Mouse (Mus musculus): Measurements from ENCODE around the gene Hist1h3h. TPM values are rescaled to one million over a fixed set of nuclear protein-coding genes. Genes with fewer than 3 reads are reported as not detected.

Hist1h3h gene
- polyA plus RNA-seq, 1 experiment from 2014 or later, result 1.1 TPM

GRCm38 (mm10) chr13:21755707-21756106 is 38.2 kb downstream of the Hist1h3h start:
- no peak overlapping the region for H3K27ac ChIP-seq
- H3K4me2 ChIP-seq, result no peak overlapping the region
- H3K9me3 ChIP-seq, result no peaks in the 10 kb centered on the region
- no peak overlapping the region for H3K4me3 ChIP-seq
- H3K36me3 ChIP-seq (replicated peaks), result no peaks in the 10 kb centered on the region
- WGBS, result 71% methylated on average over 1 of the region's 1 CpGs
- no peak overlapping the region for H3K9ac ChIP-seq
- peaks cover 14% of the 10 kb centered on the region for H3K4me1 ChIP-seq
- H3K27me3 ChIP-seq (replicated peaks), result no peaks in the 10 kb centered on the region
- ATAC-seq (replicated peaks), result no peak

Small RNA genes lying within 50 kb of the gene (microRNA-seq; reads per million reads assigned to microRNA genes)
- gene Gm44357 (not detected), gene Gm44367 (not detected), gene Gm44454 (not detected)

Other genes with a start within 250 kb of the Hist1h3h start
- gene Nkapl, start 249.2 kb upstream of the Hist1h3h start, polyA plus RNA-seq (2015; fragmentation: Nextera tagmentation; extraction: Ambion mirVana), result 2.9 and 4.9 TPM in 2 replicates
- 11.5 and 12.6 TPM in 2 replicates for gene Zkscan4, start 238.8 kb upstream of the Hist1h3h start, polyA plus RNA-seq (2015; fragmentation: Nextera tagmentation; extraction: Ambion mirVana)
- gene Gm10065, start 238.2 kb upstream of the Hist1h3h start, polyA plus RNA-seq (2015; fragmentation: Nextera tagmentation; extraction: Ambion mirVana), result not detected in 2 replicates
- gene AK157302, start 222.4 kb upstream of the Hist1h3h start, polyA plus RNA-seq (2015; fragmentation: Nextera tagmentation; extraction: Ambion mirVana), result 0.32 and 0.40 TPM in 2 replicates
- gene Gm11273, start 216.2 kb upstream of the Hist1h3h start, polyA plus RNA-seq (2015; fragmentation: Nextera tagmentation; extraction: Ambion mirVana), result 8.5 and 9.5 TPM in 2 replicates
- 5.0 and 5.3 TPM in 2 replicates for gene Zkscan8, start 186.5 kb upstream of the Hist1h3h start, polyA plus RNA-seq (2015; fragmentation: Nextera tagmentation; extraction: Ambion mirVana)
- 0.09 and 0.22 TPM in 2 replicates for gene Olfr1366, start 174.9 kb upstream of the Hist1h3h start, polyA plus RNA-seq (2015; fragmentation: Nextera tagmentation; extraction: Ambion mirVana)
- gene Olfr1535, start 157.8 kb upstream of the Hist1h3h start, polyA plus RNA-seq (2015; fragmentation: Nextera tagmentation; extraction: Ambion mirVana), result 0.05 TPM in 1 of 2 replicates, not detected in the other
- not detected in 2 replicates for gene Olfr1364, start 135.9 kb upstream of the Hist1h3h start, polyA plus RNA-seq (2015; fragmentation: Nextera tagmentation; extraction: Ambion mirVana)
- not detected in 2 replicates for gene Olfr1362, start 103.6 kb upstream of the Hist1h3h start, polyA plus RNA-seq (2015; fragmentation: Nextera tagmentation; extraction: Ambion mirVana)
- 0.06 and 0.08 TPM in 2 replicates for gene Olfr11, start 75.1 kb upstream of the Hist1h3h start, polyA plus RNA-seq (2015; fragmentation: Nextera tagmentation; extraction: Ambion mirVana)
- not detected in 2 replicates for gene Olfr1361, start 54.3 kb upstream of the Hist1h3h start, polyA plus RNA-seq (2015; fragmentation: Nextera tagmentation; extraction: Ambion mirVana)
- not detected in 2 replicates for gene Olfr1360, start 40.3 kb upstream of the Hist1h3h start, polyA plus RNA-seq (2015; fragmentation: Nextera tagmentation; extraction: Ambion mirVana)
- not detected in 2 replicates for gene Olfr1359, start 19.5 kb upstream of the Hist1h3h start, polyA plus RNA-seq (2015; fragmentation: Nextera tagmentation; extraction: Ambion mirVana)
- 0.59 TPM in 1 of 2 replicates, not detected in the other for gene Hist1h2bl, start 1.5 kb upstream of the Hist1h3h start, polyA plus RNA-seq (2015; fragmentation: Nextera tagmentation; extraction: Ambion mirVana)
- 3.9 and 10.3 TPM in 2 replicates for gene Hist1h2ai, start 1.2 kb upstream of the Hist1h3h start, polyA plus RNA-seq (2015; fragmentation: Nextera tagmentation; extraction: Ambion mirVana)
- 0.39 and 1.7 TPM in 2 replicates for gene Hist1h2bm, start 4.4 kb downstream of the Hist1h3h start, polyA plus RNA-seq (2015; fragmentation: Nextera tagmentation; extraction: Ambion mirVana)
- 0.93 TPM in 1 of 2 replicates, not detected in the other for gene Hist1h4j, start 17.4 kb downstream of the Hist1h3h start, polyA plus RNA-seq (2015; fragmentation: Nextera tagmentation; extraction: Ambion mirVana)
- 1.8 and 4.2 TPM in 2 replicates for gene Hist1h4k, start 32.8 kb downstream of the Hist1h3h start, polyA plus RNA-seq (2015; fragmentation: Nextera tagmentation; extraction: Ambion mirVana)
- gene Hist1h2ak, start 36.2 kb downstream of the Hist1h3h start, polyA plus RNA-seq (2015; fragmentation: Nextera tagmentation; extraction: Ambion mirVana), result 5.5 and 6.9 TPM in 2 replicates
- gene Hist1h2bn, start 36.5 kb downstream of the Hist1h3h start, polyA plus RNA-seq (2015; fragmentation: Nextera tagmentation; extraction: Ambion mirVana), result 0.89 TPM in 1 of 2 replicates, not detected in the other
- 3.4 and 3.7 TPM in 2 replicates for gene Hist1h1b, start 63.0 kb downstream of the Hist1h3h start, polyA plus RNA-seq (2015; fragmentation: Nextera tagmentation; extraction: Ambion mirVana)
- 26.1 and 35.4 TPM in 2 replicates for gene Hist1h3i, start 65.7 kb downstream of the Hist1h3h start, polyA plus RNA-seq (2015; fragmentation: Nextera tagmentation; extraction: Ambion mirVana)
- gene Hist1h2an, start 69.6 kb downstream of the Hist1h3h start, polyA plus RNA-seq (2015; fragmentation: Nextera tagmentation; extraction: Ambion mirVana), result 3.8 TPM in 1 of 2 replicates, not detected in the other
- 0.31 and 0.87 TPM in 2 replicates for gene Hist1h2bp, start 69.8 kb downstream of the Hist1h3h start, polyA plus RNA-seq (2015; fragmentation: Nextera tagmentation; extraction: Ambion mirVana)
- gene Hist1h2bq, start 92.5 kb downstream of the Hist1h3h start, polyA plus RNA-seq (2015; fragmentation: Nextera tagmentation; extraction: Ambion mirVana), result 3.6 and 4.1 TPM in 2 replicates
- not detected in 2 replicates for gene Hist1h2ao, start 92.8 kb downstream of the Hist1h3h start, polyA plus RNA-seq (2015; fragmentation: Nextera tagmentation; extraction: Ambion mirVana)
- 1.4 TPM in 1 of 2 replicates, not detected in the other for gene Hist1h4m, start 94.1 kb downstream of the Hist1h3h start, polyA plus RNA-seq (2015; fragmentation: Nextera tagmentation; extraction: Ambion mirVana)
- 4.2 and 5.9 TPM in 2 replicates for gene Hist1h4n, start 114.5 kb downstream of the Hist1h3h start, polyA plus RNA-seq (2015; fragmentation: Nextera tagmentation; extraction: Ambion mirVana)
- 432 and 476 TPM in 2 replicates for gene Hist1h2ap, start 115.8 kb downstream of the Hist1h3h start, polyA plus RNA-seq (2015; fragmentation: Nextera tagmentation; extraction: Ambion mirVana)
- 4.0 and 4.1 TPM in 2 replicates for gene Hist1h2br, start 116.1 kb downstream of the Hist1h3h start, polyA plus RNA-seq (2015; fragmentation: Nextera tagmentation; extraction: Ambion mirVana)
- gene Zfp184, start 227.4 kb downstream of the Hist1h3h start, polyA plus RNA-seq (2015; fragmentation: Nextera tagmentation; extraction: Ambion mirVana), result 14.0 TPM in 2 replicates

All from midbrain, embryonic 15.5 days (tissue).